Mouse (Mus musculus): ENCODE data around the gene Sema3f.

Gene Sema3f

DNA sequence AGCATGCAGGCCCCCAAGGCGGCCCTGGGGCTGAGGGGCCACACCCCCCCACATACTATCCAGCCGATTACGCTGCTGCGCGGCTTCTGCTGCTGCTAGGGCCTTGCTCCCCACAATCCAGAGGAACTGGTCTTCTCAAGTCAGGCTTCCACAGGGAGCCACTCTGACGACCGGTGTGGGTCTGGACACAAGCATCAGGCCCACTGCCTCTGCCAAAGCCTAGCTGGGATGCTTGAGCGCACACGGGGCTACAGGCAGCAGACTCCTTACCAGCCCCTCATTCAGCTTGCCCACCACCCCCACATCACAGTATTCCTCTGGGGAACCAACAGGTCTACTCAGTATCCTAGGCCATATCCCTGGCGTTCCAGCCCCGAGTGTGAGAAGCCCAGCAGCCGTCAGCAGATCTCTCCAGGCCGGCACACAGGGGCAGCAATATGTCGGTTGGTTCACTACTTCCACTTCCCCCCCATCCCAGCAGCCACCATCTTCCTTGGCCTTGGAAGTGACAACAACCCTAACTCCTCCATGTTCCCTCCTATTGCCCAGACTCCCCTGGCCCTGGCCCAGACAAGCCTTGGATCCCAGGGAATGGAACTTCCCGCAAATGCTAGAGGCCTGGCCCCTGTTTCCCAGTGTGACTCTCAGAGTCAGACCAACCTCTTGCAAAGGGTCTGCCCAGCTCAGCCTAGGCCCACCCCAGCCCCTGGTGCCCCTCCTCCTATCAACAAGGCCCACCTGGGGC is 76.4 kb downstream of the Sema3f start:
- peak; percentile 49 for DNase-seq (ENCODE audit: low read depth)

GRCm38 (mm10) chr9:107633091-107633660 is 77.1 kb downstream of the Sema3f start:
- DNase-seq (ENCODE audit: low read depth): peak; percentile 93

GRCm38 (mm10) chr9:107632478-107632877 is 77.8 kb downstream of the Sema3f start:
- no peak for DNase-seq (ENCODE audit: low read depth)

DNA sequence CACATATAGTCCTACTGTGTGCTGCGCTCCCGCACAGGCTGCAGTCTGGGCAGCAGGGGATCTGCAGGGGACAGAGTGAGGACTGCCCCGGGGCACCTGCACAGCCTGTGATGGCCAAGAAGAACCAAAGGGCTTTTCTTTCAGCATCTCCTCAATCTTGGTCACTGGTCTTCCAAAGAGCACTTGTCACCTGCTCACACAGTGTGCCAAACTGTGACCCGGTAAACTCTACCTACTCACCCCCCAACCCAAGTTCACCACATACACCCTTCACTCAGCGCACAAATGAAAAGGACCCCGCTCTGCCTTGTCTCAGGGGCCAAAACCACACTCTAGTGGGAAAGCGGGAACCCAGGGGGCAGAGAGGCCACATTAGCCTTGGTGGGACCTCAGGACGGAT is 78.4 kb downstream of the Sema3f start:
- DNase-seq (ENCODE audit: low read depth): no peak

All from induced T-regulatory cell, adult 2 months (primary cell).